Mouse (Mus musculus) embryonic facial prominence, embryonic 14.5 days (tissue): ENCODE results near the gene Tmem169. TPM values are rescaled to one million over a fixed set of nuclear protein-coding genes. Genes with fewer than 3 reads are reported as not detected.
A peak's percentile ranks its signal among the peaks of the same experiment; 100 is the strongest.
"Not testable (repeated sequence)": the region's sequence is repeated elsewhere in the genome, so short reads cannot be mapped to it uniquely, and the experiment has no call there.

Source experiments
- ATAC-seq: fragments of 200-750 bp; cut with Nextera tagmentation; 2 replicates; pipeline ENCODE4 v1.8.0; 2017; ENCODE audit warnings: low read depth, moderate number of reproducible peaks, moderate TSS enrichment
- DNase-seq: peaks from one replicate; pipeline ENCODE4 v3.0.0-alpha.2; 2015; ENCODE audit warnings: low spot score
- H3K27ac ChIP-seq: fragments of 300-500 bp; sonication (generic); replicated peaks from 2 replicates; pipeline ENCODE4 v1.5.1; 2014; ENCODE audit warnings: low read depth, mild to moderate bottlenecking, low read length, moderate library complexity
- H3K27me3 ChIP-seq: fragments of 300-500 bp; sonication (generic); replicated peaks from 2 replicates; pipeline ENCODE4 v1.6.1; 2014; ENCODE audit warnings: low read length; ENCODE audit not compliant: control insufficient read depth, insufficient read depth
- H3K36me3 ChIP-seq: fragments of 300-500 bp; sonication (generic); 2 replicates; pipeline ENCODE4 v1.6.1; 2014; ENCODE audit warnings: low read length, mixed read lengths; ENCODE audit not compliant: control insufficient read depth, insufficient read depth
- H3K4me1 ChIP-seq: fragments of 300-500 bp; sonication (generic); 2 replicates; pipeline ENCODE4 v1.6.1; 2014; ENCODE audit warnings: antibody characterized with exemption, low read length; ENCODE audit not compliant: control insufficient read depth, insufficient read depth
- H3K4me2 ChIP-seq: fragments of 300-500 bp; sonication (generic); 2 replicates; pipeline ENCODE4 v1.6.1; 2014; ENCODE audit warnings: low read depth, mild to moderate bottlenecking, low read length, moderate library complexity, mixed read lengths
- H3K4me3 ChIP-seq: fragments of 300-500 bp; sonication (generic); 2 replicates; pipeline ENCODE4 v1.5.1; 2014; ENCODE audit warnings: low read depth, mild to moderate bottlenecking, low read length
- H3K9ac ChIP-seq: fragments of 300-500 bp; sonication (generic); 2 replicates; pipeline ENCODE4 v1.6.1; 2014; ENCODE audit warnings: low read depth, mild to moderate bottlenecking, low read length, moderate library complexity, mixed read lengths
- H3K9me3 ChIP-seq: fragments of 300-500 bp; sonication (generic); 2 replicates; pipeline ENCODE4 v1.6.1; 2016; ENCODE audit warnings: low read length; ENCODE audit not compliant: control insufficient read depth
- WGBS: fragments of 180-500 bp; shearing (Covaris S2); extraction: QIAGEN DNeasy Blood & Tissue Kit; methylation state at CpG from one replicate; pipeline ENCODE4 v1.1.7; 2014; 5-methylcytosine and 5-hydroxymethylcytosine counted together
- polyA plus RNA-seq: library from polyadenylated mRNA; unstranded; fragments of >200 nt; fragmentation: Nextera tagmentation; extraction: Ambion mirVana; gene quantifications from 2 replicates; pipeline ENCODE4 v1.2.1, GENCODE M21; 2014

The Tmem169 gene
- 4.0 and 4.1 TPM in 2 replicates for polyA plus RNA-seq

DNA sequence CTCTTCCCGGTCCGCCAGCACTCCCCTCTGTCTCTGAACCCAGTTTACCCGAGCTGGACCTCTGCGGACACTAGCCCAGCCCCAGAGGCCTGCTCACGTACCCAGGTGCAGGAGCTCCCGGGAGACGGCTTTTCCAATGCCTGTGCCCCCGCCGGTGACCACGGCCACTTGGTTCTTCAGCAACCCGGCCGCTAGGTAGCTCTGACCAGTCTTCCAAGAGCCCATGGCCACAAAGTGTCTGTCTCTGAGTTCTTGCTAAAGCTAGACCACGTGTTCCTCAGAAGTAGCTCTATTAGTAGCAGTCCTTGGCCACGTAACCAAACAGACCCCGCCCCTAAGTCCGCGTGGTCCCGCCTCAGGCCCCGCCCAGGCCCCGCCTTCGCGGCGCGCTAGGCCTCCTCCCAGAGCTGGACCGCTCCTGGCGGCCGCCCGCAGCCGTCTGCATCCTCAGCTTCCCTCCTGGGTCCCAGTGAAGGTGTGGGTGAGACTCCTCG, at the start of gene Tmem169, which contains the start of gene Pecr:
Gene Tmem169 (plus strand): TSS at position 378 of the 494 bp plus-strand sequence.
Gene Pecr (minus strand): TSS at position 323 of the 494 bp plus-strand sequence.
- Histone ChIP-seq H3K27ac (peak within 1 kb of the TSS; percentile 71; the same call in 1 of the 2 replicates), H3K4me1 (no peaks in the 10 kb centered on the region), H3K4me2 (peak within 1 kb of the TSS; percentile 81), H3K36me3 (no peaks in the 10 kb centered on the region), H3K4me3 (peak within 1 kb of the TSS; percentile 69), H3K27me3 (no peaks in the 10 kb centered on the region), H3K9ac (peak within 1 kb of the TSS; percentile 84), H3K9me3 (no peaks in the 10 kb centered on the region)
- ATAC-seq (peak; percentile 99), DNase-seq (peak; percentile 96)
- WGBS: under 1% methylated on average over 25 of the region's 30 CpGs

DNA sequence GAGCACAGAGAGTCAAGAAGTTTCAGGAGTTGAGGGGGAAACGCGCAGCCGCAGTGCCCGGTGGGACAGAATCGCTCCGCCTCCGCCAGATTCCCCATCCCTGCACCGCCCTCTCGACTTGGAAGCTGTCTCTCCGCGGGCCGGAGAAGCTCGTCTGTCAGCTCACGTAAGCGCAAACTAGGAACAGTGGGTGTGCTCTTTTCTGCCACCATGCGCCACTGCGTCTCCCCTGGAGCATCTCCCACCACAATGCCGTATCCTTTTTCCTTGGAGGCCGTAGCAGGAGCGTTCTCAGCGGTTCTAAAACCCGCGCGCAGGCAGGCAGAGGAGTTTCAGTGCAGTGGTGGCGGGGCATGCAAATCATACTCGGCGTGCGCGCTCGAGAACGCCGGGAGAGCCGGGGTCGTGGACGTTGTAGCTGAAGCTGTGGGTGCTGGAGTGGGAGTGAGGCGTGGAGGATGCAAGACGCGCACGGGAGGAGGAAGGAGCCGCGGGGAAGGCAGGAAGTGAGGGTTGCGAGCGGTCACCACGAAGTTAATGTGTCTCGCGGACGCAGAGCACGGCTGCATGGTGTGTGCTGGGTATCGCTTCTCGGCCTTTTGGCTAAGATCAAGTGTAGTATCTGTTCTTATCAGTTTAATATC, 47.7 kb upstream of the Tmem169 start:
- WGBS: under 1% methylated on average over 29 of the region's 50 CpGs
- H3K4me1 ChIP-seq, H3K36me3 ChIP-seq, H3K9me3 ChIP-seq, H3K27me3 ChIP-seq: not testable (repeated sequence)
- Histone ChIP-seq H3K4me2 (peak overlapping the region; percentile 65), H3K9ac (peak overlapping the region; percentile 67), H3K4me3 (peak overlapping the region; percentile 59), H3K27ac (peak overlapping the region; percentile 84)
- DNase-seq: peak; percentile 94
- peak; percentile 90 for ATAC-seq

GRCm38 (mm10) chr1:72237007-72237775, 47.0 kb upstream of the Tmem169 start:
- Histone ChIP-seq H3K4me3 (peak overlapping the region; percentile 28), H3K9ac (no peak overlapping the region), H3K4me2 (peak overlapping the region; percentile 52), H3K27me3 (no peaks in the 10 kb centered on the region), H3K4me1 (peaks cover 9% of the 10 kb centered on the region; the same call in 1 of the 2 replicates), H3K27ac (no peak overlapping the region), H3K36me3 (no peaks in the 10 kb centered on the region), H3K9me3 (no peaks in the 10 kb centered on the region)
- peak; percentile 79 for DNase-seq
- 4% methylated on average over 11 of the region's 13 CpGs for WGBS
- peak; percentile 81 for ATAC-seq

- no peaks in the 10 kb centered on the region for H3K9me3 ChIP-seq
- H3K27ac ChIP-seq: no peak overlapping the region
- no peaks in the 10 kb centered on the region for H3K36me3 ChIP-seq
- no peak overlapping the region for H3K9ac ChIP-seq
- peak overlapping the region; percentile 52 for H3K4me2 ChIP-seq
- H3K4me3 ChIP-seq: no peak overlapping the region
- no peaks in the 10 kb centered on the region for H3K27me3 ChIP-seq
- DNase-seq: no peak
- 56% methylated on average over 10 of the region's 10 CpGs for WGBS
- peaks cover 9% of the 10 kb centered on the region; the same call in 1 of the 2 replicates for H3K4me1 ChIP-seq
- ATAC-seq: no peak
Observed at GRCm38 (mm10) chr1:72238016-72238580, 46.1 kb upstream of the Tmem169 start.

GRCm38 (mm10) chr1:72239113-72239512, 45.1 kb upstream of the Tmem169 start:
- H3K9me3 ChIP-seq, ATAC-seq, H3K4me1 ChIP-seq, DNase-seq, H3K27me3 ChIP-seq, H3K9ac ChIP-seq, H3K27ac ChIP-seq, H3K4me3 ChIP-seq, H3K4me2 ChIP-seq, H3K36me3 ChIP-seq: not testable (repeated sequence)
- 82% methylated on average over 3 of the region's 3 CpGs for WGBS

- DNase-seq (no peak), ATAC-seq (no peak)
- H3K4me2 ChIP-seq: no peak overlapping the region
- no peaks in the 10 kb centered on the region for H3K9me3 ChIP-seq
- no peaks in the 10 kb centered on the region for H3K27me3 ChIP-seq
- no peak overlapping the region for H3K27ac ChIP-seq
- H3K4me3 ChIP-seq: no peak overlapping the region
- WGBS: 91% methylated on average over 5 of the region's 5 CpGs
- no peak overlapping the region for H3K9ac ChIP-seq
- peaks cover 5% of the 10 kb centered on the region; the same call in 1 of the 2 replicates for H3K4me1 ChIP-seq
- no peaks in the 10 kb centered on the region for H3K36me3 ChIP-seq
Observed at GRCm38 (mm10) chr1:72242581-72243143, 41.5 kb upstream of the Tmem169 start.

GRCm38 (mm10) chr1:72243656-72244316, 40.4 kb upstream of the Tmem169 start:
- no peaks in the 10 kb centered on the region for H3K4me1 ChIP-seq
- H3K36me3 ChIP-seq: no peaks in the 10 kb centered on the region
- H3K9me3 ChIP-seq: no peaks in the 10 kb centered on the region
- peak overlapping the region; percentile 88 for H3K9ac ChIP-seq
- peak overlapping the region; percentile 98 for H3K27ac ChIP-seq
- no peaks in the 10 kb centered on the region for H3K27me3 ChIP-seq
- peak; percentile 95 for ATAC-seq
- under 1% methylated on average over 44 of the region's 47 CpGs for WGBS
- peak overlapping the region; percentile 69 for H3K4me2 ChIP-seq
- peak overlapping the region; percentile 49 for H3K4me3 ChIP-seq
- peak; percentile 99 for DNase-seq
